Mouse (Mus musculus) kidney, adult 11 months (tissue): ENCODE measurements around the gene Ntn4.

Experiments used
- DNase-seq: peaks from one replicate; pipeline ENCODE4 v3.0.0; 2022

Gene Ntn4

DNA sequence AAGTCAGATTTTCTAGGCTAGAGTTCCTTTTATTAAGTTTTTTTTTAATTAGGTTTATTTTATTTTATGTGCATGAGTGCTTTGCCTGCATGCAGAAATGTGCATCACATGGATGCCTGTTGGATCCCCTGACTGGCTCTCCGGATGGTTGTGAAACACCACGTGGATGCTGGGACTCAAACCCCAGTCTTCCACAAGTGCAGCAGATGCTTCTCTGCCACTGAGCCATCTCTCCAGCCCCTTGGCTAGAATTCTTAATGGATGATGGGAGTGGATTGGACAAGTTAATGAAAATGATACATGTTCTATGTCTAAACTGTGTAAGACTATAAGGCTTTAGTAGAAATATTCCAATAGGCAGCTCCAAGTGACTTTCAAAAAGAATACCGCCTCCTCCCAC lies 47.3 kb downstream of the Ntn4 start:
- no peak for DNase-seq

GRCm38 (mm10) chr10:93688306-93689171 lies 48.1 kb downstream of the Ntn4 start:
- DNase-seq, result no peak

- no peak for DNase-seq
Observed at GRCm38 (mm10) chr10:93691344-93691743, 50.9 kb downstream of the Ntn4 start.

- no peak for DNase-seq
Observed at GRCm38 (mm10) chr10:93695043-93695791, 54.7 kb downstream of the Ntn4 start.

GRCm38 (mm10) chr10:93696001-93696400 lies 55.5 kb downstream of the Ntn4 start:
- DNase-seq, result no peak

- DNase-seq, result no peak
Observed at GRCm38 (mm10) chr10:93697866-93698483, 57.5 kb downstream of the Ntn4 start.

GRCm38 (mm10) chr10:93699689-93700478 lies 59.4 kb downstream of the Ntn4 start:
- DNase-seq, result no peak

DNA sequence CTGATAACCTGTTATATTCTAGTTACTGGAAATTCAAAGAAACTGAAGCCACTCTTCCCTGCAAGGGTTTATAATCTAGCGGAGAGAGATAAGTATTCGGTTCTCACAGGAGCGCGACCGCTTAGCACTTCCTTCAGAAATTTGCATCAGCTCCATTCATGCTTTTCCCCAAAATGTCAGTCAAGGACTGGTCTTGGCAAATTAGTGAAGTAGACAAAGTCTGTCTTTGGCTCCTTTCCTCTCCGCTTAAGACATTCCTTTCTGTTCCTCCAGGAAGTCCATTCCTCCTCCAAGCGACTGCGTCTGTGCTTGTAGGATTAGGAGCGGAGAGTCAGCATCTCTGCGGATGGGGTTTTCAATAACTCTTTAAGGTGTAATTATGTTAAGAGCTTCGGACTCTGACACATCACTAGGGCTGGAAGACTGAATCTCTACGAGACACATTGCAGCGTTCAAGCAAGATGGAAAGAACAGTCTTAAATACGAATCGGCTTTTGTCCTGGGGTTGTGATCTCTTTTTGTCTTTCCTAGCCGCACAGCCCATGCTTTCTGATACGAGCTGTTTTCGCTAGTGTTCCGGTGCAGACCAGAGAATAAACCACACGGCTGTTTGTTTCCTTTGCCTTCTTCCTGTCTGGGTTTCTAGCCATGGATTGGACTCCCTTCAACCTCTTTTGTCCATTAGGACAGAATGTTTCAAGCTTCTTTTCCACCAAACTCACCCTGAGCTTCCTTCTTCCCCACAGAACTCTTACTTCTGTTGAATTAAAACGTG lies 60.3 kb downstream of the Ntn4 start:
- no peak for DNase-seq

GRCm38 (mm10) chr10:93703946-93704345 lies 63.5 kb downstream of the Ntn4 start:
- DNase-seq, result peak; percentile 51

GRCm38 (mm10) chr10:93707149-93708075 lies 66.9 kb downstream of the Ntn4 start:
- DNase-seq, result no peak

DNA sequence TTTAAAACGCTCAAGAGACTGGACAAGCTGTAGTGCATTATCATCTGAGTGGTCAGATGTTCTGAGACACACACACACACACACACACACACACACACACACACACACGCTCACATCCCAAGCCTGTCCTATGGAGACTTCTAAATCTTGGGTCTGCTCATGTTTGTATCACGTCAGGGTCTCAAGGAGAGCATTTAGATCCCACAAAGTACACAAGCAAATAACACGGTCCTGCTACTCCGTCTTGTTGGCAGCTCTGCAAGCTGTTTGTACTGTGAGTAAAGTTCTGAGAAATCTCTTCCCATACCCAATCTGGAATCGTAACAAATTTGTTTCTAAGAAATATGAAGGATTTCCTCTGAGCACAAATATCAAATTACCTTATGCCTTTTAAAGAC lies 67.6 kb downstream of the Ntn4 start:
- no peak for DNase-seq

DNA sequence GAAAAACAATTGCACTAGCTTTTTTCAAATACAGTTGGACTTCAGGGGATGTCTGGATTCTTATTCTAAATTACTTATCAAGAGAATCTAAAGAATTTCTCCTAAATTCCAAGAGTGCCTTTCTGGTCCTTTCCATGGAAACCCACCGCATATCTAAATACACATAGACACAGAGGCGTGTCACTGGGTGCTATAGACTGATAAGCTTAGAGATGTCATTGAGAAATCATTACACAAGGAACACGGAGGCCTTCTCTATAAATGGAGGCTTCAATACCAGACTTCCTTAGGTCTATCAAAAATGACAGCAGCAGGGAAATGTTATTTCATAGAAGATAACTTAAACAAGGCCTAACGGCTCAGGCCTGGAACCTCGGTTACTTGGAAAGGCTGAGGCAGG lies 68.0 kb downstream of the Ntn4 start:
- DNase-seq, result no peak

DNA sequence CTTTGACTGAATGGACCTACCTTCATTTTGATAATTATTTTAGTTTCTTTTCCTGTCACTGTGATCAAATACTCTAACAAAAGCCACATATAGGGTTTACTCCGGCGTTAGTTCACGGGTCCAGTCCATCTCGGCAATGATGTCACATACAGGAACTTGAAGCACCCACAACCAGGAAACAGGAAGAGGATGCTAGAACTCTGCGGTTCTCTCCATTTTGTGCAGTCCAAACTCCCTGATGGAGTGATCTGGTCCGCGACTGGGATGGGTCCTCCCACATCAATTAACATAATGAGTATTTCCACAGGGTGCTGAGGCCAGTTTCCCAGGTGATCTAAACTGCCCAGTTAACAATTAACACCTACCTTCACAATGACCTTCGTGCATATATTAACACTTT lies 69.1 kb downstream of the Ntn4 start:
- DNase-seq, result peak; percentile 38

- DNase-seq, result no peak
Observed at GRCm38 (mm10) chr10:93721625-93722337, 81.3 kb downstream of the Ntn4 start.

DNA sequence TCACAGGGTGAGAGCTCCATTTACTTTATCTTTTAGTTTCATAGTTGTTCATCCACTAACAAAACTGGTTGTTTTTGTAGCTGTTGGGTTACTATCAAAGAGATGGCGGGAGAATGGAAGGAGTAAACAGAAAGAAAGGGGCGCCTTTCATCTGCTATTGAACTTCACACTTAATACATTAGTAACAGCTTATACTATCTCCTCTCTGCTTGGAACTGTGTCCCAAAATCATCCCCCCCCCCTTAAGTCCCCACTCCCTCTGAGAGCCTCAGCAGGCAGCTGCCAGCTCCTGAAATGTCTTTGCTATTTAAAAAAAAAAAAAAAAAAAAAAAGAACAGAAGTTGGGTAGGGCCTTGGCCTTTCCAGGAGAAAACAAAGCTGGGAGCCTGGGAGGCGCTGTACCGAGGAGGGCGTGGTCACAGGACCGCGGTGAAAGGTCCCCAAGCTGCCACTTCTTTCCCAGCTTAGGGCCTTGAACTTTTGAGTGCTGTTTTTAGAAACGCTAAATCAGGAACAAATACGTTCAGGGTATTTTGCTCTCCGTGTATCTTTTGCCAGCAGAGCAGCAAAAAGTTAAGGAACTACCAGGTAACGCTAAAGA lies 83.6 kb downstream of the Ntn4 start:
- peak; percentile 54 for DNase-seq

DNA sequence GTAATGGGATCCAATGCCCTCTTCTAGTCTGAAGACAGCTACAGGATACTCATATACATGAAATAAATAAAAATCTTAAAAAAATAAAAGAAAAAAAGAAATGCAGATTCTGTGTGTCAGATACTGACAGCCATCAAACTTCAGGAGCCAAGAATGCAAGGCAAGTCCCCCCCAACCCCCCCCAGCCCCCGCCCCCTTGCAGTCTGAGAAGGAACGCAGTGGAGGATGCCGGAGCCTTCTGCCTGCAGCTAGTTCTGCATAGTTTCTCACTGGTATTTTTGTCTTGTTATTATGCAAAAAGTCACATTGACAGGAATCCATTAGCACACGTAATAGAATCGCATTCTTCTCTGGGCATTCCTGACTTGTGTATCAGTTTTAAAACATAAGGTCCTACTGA lies 87.7 kb downstream of the Ntn4 start:
- DNase-seq, result no peak

DNA sequence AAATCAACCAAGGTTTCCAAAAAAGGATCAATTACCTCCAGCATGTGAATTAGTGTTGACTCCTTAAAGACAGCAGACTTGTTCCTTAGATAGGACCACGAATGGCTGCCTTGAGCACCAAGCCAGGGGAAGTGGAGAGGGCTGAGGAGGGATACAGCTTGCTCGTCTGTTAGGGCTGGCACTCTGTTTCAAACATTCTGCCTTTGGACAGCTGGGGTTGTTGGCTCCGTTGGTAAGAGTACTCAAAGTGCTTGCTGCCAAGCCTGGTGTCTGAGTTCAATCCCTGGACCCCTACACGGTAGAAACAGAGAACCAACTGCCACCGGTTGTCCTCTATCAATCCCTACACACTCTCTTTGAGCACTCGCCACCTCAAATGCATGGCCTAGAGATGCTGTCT lies 90.0 kb downstream of the Ntn4 start:
- DNase-seq, result no peak

DNA sequence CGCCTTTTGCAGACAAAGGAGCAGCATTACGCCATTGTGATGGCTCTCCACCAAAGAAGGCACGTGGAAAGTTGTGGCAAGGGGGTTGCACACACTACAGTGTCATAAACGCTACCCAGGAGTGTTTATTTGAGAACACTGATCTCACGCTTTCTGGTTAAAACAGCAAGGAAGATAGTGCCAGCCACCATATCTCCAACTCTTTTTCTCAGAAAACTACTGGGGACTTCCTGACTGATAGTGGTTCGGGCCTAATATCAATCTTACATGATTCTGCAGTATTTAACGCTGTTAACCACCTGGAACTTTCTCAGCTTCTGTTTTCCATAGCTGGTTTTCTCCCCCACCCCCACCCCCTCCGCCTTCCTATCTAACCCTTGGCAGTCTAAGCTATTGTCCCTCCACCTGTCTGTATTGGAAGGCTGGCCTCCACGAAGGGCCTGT lies 90.8 kb downstream of the Ntn4 start:
- DNase-seq, result no peak

DNA sequence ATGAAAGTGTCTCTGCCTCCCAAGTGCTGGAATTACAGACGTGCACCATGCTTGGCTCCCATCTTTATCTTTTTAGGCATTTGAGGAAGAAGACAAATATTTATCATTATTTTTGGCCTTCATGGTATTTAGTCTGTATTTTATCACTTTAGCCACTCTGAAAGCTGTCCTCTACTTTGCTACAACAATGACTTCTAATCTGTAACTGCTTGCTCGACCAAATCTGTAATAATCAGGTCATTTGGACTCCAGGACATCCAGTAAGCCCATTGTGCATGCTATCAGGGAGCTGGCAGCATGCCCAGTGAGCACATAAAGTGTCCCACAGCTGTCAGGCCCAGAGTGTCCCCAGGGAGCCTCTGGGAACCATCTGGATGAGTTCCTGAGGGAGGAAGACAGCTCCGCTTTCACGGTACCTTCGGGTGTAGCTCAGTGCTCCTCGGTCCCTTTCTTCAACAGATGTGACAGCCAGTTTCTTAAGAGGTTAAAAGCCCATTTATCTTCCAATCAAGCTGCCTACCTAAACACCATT lies 95.7 kb downstream of the Ntn4 start:
- DNase-seq, result peak; percentile 77

GRCm38 (mm10) chr10:93737080-93737479 lies 96.6 kb downstream of the Ntn4 start:
- no peak for DNase-seq
